Mouse (Mus musculus): Measurements from ENCODE around the gene Pole.

- no peak for TF ChIP-seq GATA1 (IDR thresholded peaks at IDR 0.05; ENCODE audit: borderline replicate concordance, low read length)
- no peak for TF ChIP-seq FLI1 (IDR thresholded peaks at IDR 0.05; ENCODE audit: low read length)
Observed at GRCm38 (mm10) chr5:110270242-110270641, 15.9 kb upstream of the Pole start.
